Mouse (Mus musculus): Measurements from ENCODE around the gene Pter. TPM values are rescaled to one million over a fixed set of nuclear protein-coding genes. Genes with fewer than 3 reads are reported as not detected.

The Pter gene
- 3.7 and 5.8 TPM in 2 replicates for polyA plus RNA-seq (2012; rRNA removed)

GRCm38 (mm10) chr2:12923804-12924591, at the start of gene Pter:
Gene Pter, plus strand, starts transcription at chr2:12924041.
- DNase-seq (ENCODE audit: low read depth), result peak; percentile 55

- DNase-seq (ENCODE audit: low read depth), result no peak
These were observed 49.6 kb upstream of the Pter start for GRCm38 (mm10) chr2:12874232-12874631.

GRCm38 (mm10) chr2:12879492-12879891, 44.3 kb upstream of the Pter start:
- DNase-seq (ENCODE audit: low read depth), result no peak

GRCm38 (mm10) chr2:12881009-12881408, 42.8 kb upstream of the Pter start:
- DNase-seq (ENCODE audit: low read depth), result no peak

GRCm38 (mm10) chr2:12883276-12883914, 40.4 kb upstream of the Pter start:
- DNase-seq (ENCODE audit: low read depth), result no peak

- no peak for DNase-seq (ENCODE audit: low read depth)
These were observed 36.8 kb upstream of the Pter start for GRCm38 (mm10) chr2:12887015-12887414.

- DNase-seq (ENCODE audit: low read depth), result no peak
These were observed 18.1 kb upstream of the Pter start for GRCm38 (mm10) chr2:12905786-12906185.

- DNase-seq (ENCODE audit: low read depth), result no peak
These were observed 1.8 kb downstream of the Pter start for GRCm38 (mm10) chr2:12925643-12926042.

GRCm38 (mm10) chr2:12930338-12930737, 6.5 kb downstream of the Pter start:
- DNase-seq (ENCODE audit: low read depth), result no peak

- DNase-seq (ENCODE audit: low read depth), result no peak
These were observed 10.1 kb downstream of the Pter start for GRCm38 (mm10) chr2:12933905-12934304.

- DNase-seq (ENCODE audit: low read depth), result no peak
These were observed 11.4 kb downstream of the Pter start for GRCm38 (mm10) chr2:12935286-12935685.

GRCm38 (mm10) chr2:12937461-12938217, 13.8 kb downstream of the Pter start:
- DNase-seq (ENCODE audit: low read depth), result no peak

GRCm38 (mm10) chr2:12938641-12939040, 14.8 kb downstream of the Pter start:
- DNase-seq (ENCODE audit: low read depth), result no peak

- no peak for DNase-seq (ENCODE audit: low read depth)
These were observed 33.0 kb downstream of the Pter start for GRCm38 (mm10) chr2:12956703-12957424.

- no peak for DNase-seq (ENCODE audit: low read depth)
These were observed 46.3 kb downstream of the Pter start for GRCm38 (mm10) chr2:12970049-12970724.

GRCm38 (mm10) chr2:12973752-12974151, 49.9 kb downstream of the Pter start:
- no peak for DNase-seq (ENCODE audit: low read depth)

GRCm38 (mm10) chr2:12977367-12977766, 53.5 kb downstream of the Pter start:
- DNase-seq (ENCODE audit: low read depth), result no peak

GRCm38 (mm10) chr2:12978771-12979170, 54.9 kb downstream of the Pter start:
- DNase-seq (ENCODE audit: low read depth), result no peak

- no peak for DNase-seq (ENCODE audit: low read depth)
These were observed 61.3 kb downstream of the Pter start for GRCm38 (mm10) chr2:12984901-12985732.

- no peak for DNase-seq (ENCODE audit: low read depth)
These were observed 76.2 kb downstream of the Pter start for GRCm38 (mm10) chr2:13000026-13000425.

Measured in gonadal fat pad, adult 2 months (tissue).